ENCODE assay signal across 7 mouse cellular contexts in the genomic region with DNA sequence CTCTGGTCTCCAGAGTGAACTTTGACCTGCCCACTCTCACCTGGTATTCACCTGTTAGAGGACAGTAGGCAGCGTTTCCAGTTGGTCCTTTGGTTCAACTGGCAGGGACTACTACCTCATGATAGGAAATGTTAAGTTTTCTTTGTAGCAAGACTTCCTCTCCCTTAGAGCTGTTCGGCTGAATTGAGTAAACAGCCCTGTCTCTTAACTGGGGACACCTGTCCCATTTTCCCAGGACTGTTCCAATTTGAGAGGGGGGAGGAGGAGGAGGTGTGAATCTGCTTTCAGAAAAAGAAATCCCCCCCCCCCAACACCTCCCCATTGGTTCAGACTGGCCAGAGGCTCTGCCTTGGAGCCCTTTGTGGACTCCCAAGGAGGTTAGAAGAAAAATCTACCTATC. TPM values are rescaled to one million over a fixed set of nuclear protein-coding genes. Genes with fewer than 3 reads are reported as not detected.
DNase-seq lines count a peak whose midpoint lies in the region; ATAC-seq and TF ChIP-seq lines count a peak whose summit lies in the region.

No protein-coding gene starts in this region.

- no peak for ATAC-seq in midbrain, embryonic 11.5 days (ENCODE audit: low FRiP score)
- no peak for ATAC-seq in forebrain, embryonic 11.5 days (replicated peaks; ENCODE audit: low FRiP score)
- no peak for ATAC-seq in intestine, postnatal 0 days
- ATAC-seq in stomach, embryonic 15.5 days (ENCODE audit: insufficient read depth, low FRiP score, low read depth), result no peak

- H3K4me2 ChIP-seq in midbrain, embryonic 11.5 days, result no peak overlapping the region
- H3K4me2 ChIP-seq in forebrain, embryonic 11.5 days (ENCODE audit: low read depth, low read length, severe bottlenecking), result peak overlapping the region; percentile 100; the same call in 1 of the 2 replicates
- H3K4me2 ChIP-seq in intestine, postnatal 0 days (replicated peaks; ENCODE audit: low read depth), result peak overlapping the region; percentile 98
- peak overlapping the region; percentile 96 for H3K4me2 ChIP-seq in stomach, embryonic 15.5 days

- TF ChIP-seq POLR2A in lung, adult 2 months (IDR thresholded peaks at IDR 0.05; ENCODE audit: borderline replicate concordance, extremely low read depth, low read depth, low read length), result no peak

- H3K9ac ChIP-seq in midbrain, embryonic 11.5 days (ENCODE audit: low read length), result no peak overlapping the region; the same call in 1 of the 2 replicates
- H3K9ac ChIP-seq in forebrain, embryonic 11.5 days (ENCODE audit: low read length), result no peak overlapping the region
- H3K9ac ChIP-seq in intestine, postnatal 0 days (ENCODE audit: low read depth, low read length), result no peak overlapping the region
- no peak overlapping the region for H3K9ac ChIP-seq in stomach, embryonic 15.5 days

- peaks cover 31% of the 10 kb centered on the region for H3K4me1 ChIP-seq in midbrain, embryonic 10.5 days
- H3K4me1 ChIP-seq in midbrain, embryonic 11.5 days (ENCODE audit: control insufficient read depth, insufficient read depth, low read length), result 0 out of 2 replicates have a peak, but pooled peaks cover 4% of the 10 kb centered on the region
- H3K4me1 ChIP-seq in forebrain, embryonic 11.5 days (replicated peaks; ENCODE audit: control insufficient read depth, insufficient read depth, low read length), result peaks cover 7% of the 10 kb centered on the region; the same call in 1 of the 2 replicates
- H3K4me1 ChIP-seq in intestine, postnatal 0 days (replicated peaks; ENCODE audit: control insufficient read depth, insufficient read depth, low read length), result peaks cover 2% of the 10 kb centered on the region; the same call in 1 of the 2 replicates
- H3K4me1 ChIP-seq in stomach, embryonic 15.5 days, result peaks cover 10% of the 10 kb centered on the region; the same call in 1 of the 2 replicates
- H3K4me1 ChIP-seq in lung, adult 2 months (ENCODE audit: control insufficient read depth, insufficient read depth, low read length), result no peaks in the 10 kb centered on the region

- no peak overlapping the region for H3K27ac ChIP-seq in midbrain, embryonic 10.5 days (replicated peaks)
- H3K27ac ChIP-seq in midbrain, embryonic 11.5 days (ENCODE audit: low read depth, low read length), result no peak overlapping the region
- H3K27ac ChIP-seq in forebrain, embryonic 11.5 days (ENCODE audit: low read depth, low read length), result no peak overlapping the region
- H3K27ac ChIP-seq in intestine, postnatal 0 days (ENCODE audit: low read depth, low read length), result no peak overlapping the region
- H3K27ac ChIP-seq in stomach, embryonic 15.5 days, result peak overlapping the region; percentile 85

- peaks cover 52% of the 10 kb centered on the region for H3K27me3 ChIP-seq in midbrain, embryonic 10.5 days (ENCODE audit: low read depth, poor library complexity, severe bottlenecking)
- peaks cover 21% of the 10 kb centered on the region for H3K27me3 ChIP-seq in midbrain, embryonic 11.5 days (ENCODE audit: control insufficient read depth, insufficient read depth, low read length)
- peaks cover 14% of the 10 kb centered on the region for H3K27me3 ChIP-seq in forebrain, embryonic 11.5 days (ENCODE audit: control insufficient read depth, insufficient read depth, low read length)
- H3K27me3 ChIP-seq in intestine, postnatal 0 days (replicated peaks; ENCODE audit: control insufficient read depth, insufficient read depth, low read length), result no peaks in the 10 kb centered on the region
- no peaks in the 10 kb centered on the region for H3K27me3 ChIP-seq in stomach, embryonic 15.5 days (replicated peaks)

- 35% methylated on average over 2 of the region's 2 CpGs for WGBS in midbrain, embryonic 10.5 days
- 28% methylated on average over 2 of the region's 2 CpGs for WGBS in midbrain, embryonic 11.5 days
- 27% methylated on average over 2 of the region's 2 CpGs for WGBS in forebrain, embryonic 11.5 days
- WGBS in intestine, postnatal 0 days, result 24% methylated on average over 2 of the region's 2 CpGs
- WGBS in stomach, embryonic 15.5 days, result 23% methylated on average over 2 of the region's 2 CpGs
- 19% methylated on average over 2 of the region's 2 CpGs for WGBS in lung, adult 2 months

- no peak for DNase-seq in midbrain, embryonic 10.5 days (ENCODE audit: low spot score)
- no peak for DNase-seq in midbrain, embryonic 11.5 days (ENCODE audit: low spot score, missing footprints)
- no peak for DNase-seq in forebrain, embryonic 11.5 days (ENCODE audit: low spot score)
- no peak for DNase-seq in embryo, embryonic 11 days
- DNase-seq in lung, adult 2 months, result no peak

- no peaks in the 10 kb centered on the region for H3K36me3 ChIP-seq in midbrain, embryonic 10.5 days
- no peaks in the 10 kb centered on the region for H3K36me3 ChIP-seq in midbrain, embryonic 11.5 days (ENCODE audit: control insufficient read depth, insufficient read depth, low read length)
- no peaks in the 10 kb centered on the region for H3K36me3 ChIP-seq in forebrain, embryonic 11.5 days (ENCODE audit: control insufficient read depth, insufficient read depth, low read length)
- H3K36me3 ChIP-seq in intestine, postnatal 0 days (ENCODE audit: control insufficient read depth, insufficient read depth), result no peaks in the 10 kb centered on the region
- no peaks in the 10 kb centered on the region for H3K36me3 ChIP-seq in stomach, embryonic 15.5 days

- TF ChIP-seq CTCF in intestine, postnatal 0 days (IDR thresholded peaks at IDR 0.05; ENCODE audit: low read depth), result no peak
- TF ChIP-seq CTCF in lung, adult 2 months (IDR thresholded peaks at IDR 0.05; ENCODE audit: insufficient read depth, low read length), result no peak

- peak overlapping the region; percentile 87 for H3K4me3 ChIP-seq in midbrain, embryonic 10.5 days
- no peak overlapping the region for H3K4me3 ChIP-seq in midbrain, embryonic 11.5 days (ENCODE audit: low read depth, low read length)
- no peak overlapping the region for H3K4me3 ChIP-seq in forebrain, embryonic 11.5 days (ENCODE audit: low read depth, low read length)
- H3K4me3 ChIP-seq in intestine, postnatal 0 days (ENCODE audit: low read depth, low read length), result peak overlapping the region; percentile 73; the same call in 1 of the 2 replicates
- H3K4me3 ChIP-seq in stomach, embryonic 15.5 days (replicated peaks), result no peak overlapping the region; the same call in 1 of the 2 replicates
- H3K4me3 ChIP-seq in lung, adult 2 months (replicated peaks; ENCODE audit: extremely low read depth, low read depth, low read length), result no peak overlapping the region

- peaks cover 9% of the 10 kb centered on the region for H3K9me3 ChIP-seq in midbrain, embryonic 10.5 days (replicated peaks)
- no peaks in the 10 kb centered on the region; the same call in 1 of the 2 replicates for H3K9me3 ChIP-seq in midbrain, embryonic 11.5 days (ENCODE audit: control insufficient read depth, low read length)
- no peaks in the 10 kb centered on the region; the same call in 1 of the 2 replicates for H3K9me3 ChIP-seq in forebrain, embryonic 11.5 days (ENCODE audit: control insufficient read depth, low read length)
- H3K9me3 ChIP-seq in intestine, postnatal 0 days (ENCODE audit: control insufficient read depth), result peaks cover 3% of the 10 kb centered on the region; the same call in 1 of the 2 replicates
- H3K9me3 ChIP-seq in stomach, embryonic 15.5 days, result no peaks in the 10 kb centered on the region

RNA-seq across cellular contexts. Expression of a gene that starts 1.2 kb away (rescaled TPM):
- polyA plus RNA-seq in midbrain, embryonic 10.5 days (2016; fragmentation: Nextera tagmentation; extraction: Ambion mirVana), result 1.4 and 1.5 TPM in 2 replicates
- polyA plus RNA-seq in midbrain, embryonic 11.5 days (2014; fragmentation: Nextera tagmentation; extraction: Ambion mirVana), result 1.8 and 2.0 TPM in 2 replicates
- 2.1 and 2.2 TPM in 2 replicates for polyA plus RNA-seq in forebrain, embryonic 11.5 days (2014; fragmentation: Nextera tagmentation; extraction: Ambion mirVana)
- polyA plus RNA-seq in intestine, postnatal 0 days (2015; fragmentation: Nextera tagmentation; extraction: Ambion mirVana), result 11.3 and 14.0 TPM in 2 replicates
- 17.9 and 18.4 TPM in 2 replicates for polyA plus RNA-seq in stomach, embryonic 15.5 days (2015; fragmentation: Nextera tagmentation; extraction: Ambion mirVana)
- 3.8 and 6.2 TPM in 2 replicates for polyA plus RNA-seq in lung, adult 2 months (2012; rRNA removed)

Comparison
In these comparisons a context has a peak if more than half of its experiments do, and no peak if none do; other contexts are left out.
1. H3K4me3 ChIP-seq: peak in midbrain, embryonic 10.5 days (single experiment) and intestine, postnatal 0 days (single experiment); none in midbrain, embryonic 11.5 days (single experiment), forebrain, embryonic 11.5 days (single experiment), stomach, embryonic 15.5 days (single experiment) and lung, adult 2 months (single experiment).